Mouse (Mus musculus) heart, embryonic 10.5 days (tissue): Measurements from ENCODE around the gene Bfar. TPM values are rescaled to one million over a fixed set of nuclear protein-coding genes. Genes with fewer than 3 reads are reported as not detected.
A peak's percentile ranks its signal among the peaks of the same experiment; 100 is the strongest.
"Not testable (repeated sequence)": the region's sequence is repeated elsewhere in the genome, so short reads cannot be mapped to it uniquely, and the experiment has no call there.

Source experiments
- DNase-seq: peaks from one replicate; pipeline ENCODE4 v3.0.0-alpha.2; 2017; ENCODE audit warnings: low spot score
- H3K27ac ChIP-seq: fragments of 300-500 bp; sonication (generic); 2 replicates; pipeline ENCODE4 v1.5.1; 2016; ENCODE audit warnings: mild to moderate bottlenecking
- H3K27me3 ChIP-seq: fragments of 300-500 bp; sonication (generic); 2 replicates; pipeline ENCODE4 v1.6.1; 2016; ENCODE audit warnings: mild to moderate bottlenecking; ENCODE audit not compliant: poor library complexity, insufficient read depth, severe bottlenecking
- H3K36me3 ChIP-seq: fragments of 300-500 bp; sonication (generic); 2 replicates; pipeline ENCODE4 v1.6.1; 2016; ENCODE audit warnings: mild to moderate bottlenecking, moderate library complexity
- H3K4me1 ChIP-seq: fragments of 300-500 bp; sonication (generic); 2 replicates; pipeline ENCODE4 v1.6.1; 2016; ENCODE audit warnings: mild to moderate bottlenecking
- H3K4me3 ChIP-seq: fragments of 300-500 bp; sonication (generic); 2 replicates; pipeline ENCODE4 v1.5.1; 2016; ENCODE audit warnings: mild to moderate bottlenecking, moderate library complexity
- H3K9me3 ChIP-seq: fragments of 300-500 bp; sonication (generic); 2 replicates; pipeline ENCODE4 v1.6.1; 2016; ENCODE audit warnings: mild to moderate bottlenecking, moderate library complexity
- WGBS: fragments of 180-500 bp; shearing (Covaris S2); methylation state at CpG from one replicate; pipeline ENCODE4 v1.1.7; 2016; 5-methylcytosine and 5-hydroxymethylcytosine counted together
- polyA plus RNA-seq: library from polyadenylated mRNA; unstranded; fragments of >200 nt; fragmentation: Nextera tagmentation; extraction: Ambion mirVana; gene quantifications from 2 replicates; pipeline ENCODE4 v1.2.1, GENCODE M21; 2016

Bfar gene
- 31.2 and 33.2 TPM in 2 replicates for polyA plus RNA-seq

GRCm38 (mm10) chr16:13671685-13672385 is at the start of gene Bfar, which contains the start of gene 3110001I22Rik:
Gene Bfar, plus strand, starts transcription at chr16:13671858.
Gene 3110001I22Rik, plus strand, starts transcription at chr16:13671929.
- Histone ChIP-seq H3K27me3 (no peaks in the 10 kb centered on the region), H3K36me3 (peaks cover 6% of the 10 kb centered on the region), H3K4me1 (peaks cover 19% of the 10 kb centered on the region), H3K9me3 (no peaks in the 10 kb centered on the region), H3K27ac (peak within 1 kb of the TSS; percentile 91), H3K4me3 (peak within 1 kb of the TSS; percentile 98)
- under 1% methylated on average over 54 of the region's 54 CpGs for WGBS
- DNase-seq = peak; percentile 97

DNA sequence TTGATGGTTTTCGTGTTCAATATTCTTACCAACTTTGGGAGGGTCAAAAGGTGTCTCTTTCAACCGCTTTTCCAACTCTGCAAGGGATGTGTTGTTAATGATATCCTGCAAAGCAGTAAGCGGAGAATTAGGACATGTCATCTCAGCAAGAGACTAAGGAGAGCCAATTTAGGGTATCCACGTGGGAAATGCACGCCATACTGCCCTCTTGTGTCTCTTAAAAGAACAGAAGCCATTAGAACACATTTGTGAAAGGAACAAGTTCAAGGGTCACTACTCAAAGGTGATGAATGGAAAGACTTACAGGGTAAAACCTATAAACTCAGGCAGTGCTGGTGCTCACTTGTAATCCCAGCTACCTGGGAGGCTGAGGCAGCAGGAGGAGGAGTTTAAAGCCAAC is 43.3 kb upstream of the Bfar start:
- H3K36me3 ChIP-seq = peaks cover 64% of the 10 kb centered on the region
- no peaks in the 10 kb centered on the region for H3K4me1 ChIP-seq
- DNase-seq = no peak
- WGBS = 55% methylated on average over 5 of the region's 5 CpGs
- H3K9me3 ChIP-seq = no peaks in the 10 kb centered on the region
- H3K4me3 ChIP-seq = no peak overlapping the region
- H3K27me3 ChIP-seq = no peaks in the 10 kb centered on the region
- H3K27ac ChIP-seq = no peak overlapping the region

DNA sequence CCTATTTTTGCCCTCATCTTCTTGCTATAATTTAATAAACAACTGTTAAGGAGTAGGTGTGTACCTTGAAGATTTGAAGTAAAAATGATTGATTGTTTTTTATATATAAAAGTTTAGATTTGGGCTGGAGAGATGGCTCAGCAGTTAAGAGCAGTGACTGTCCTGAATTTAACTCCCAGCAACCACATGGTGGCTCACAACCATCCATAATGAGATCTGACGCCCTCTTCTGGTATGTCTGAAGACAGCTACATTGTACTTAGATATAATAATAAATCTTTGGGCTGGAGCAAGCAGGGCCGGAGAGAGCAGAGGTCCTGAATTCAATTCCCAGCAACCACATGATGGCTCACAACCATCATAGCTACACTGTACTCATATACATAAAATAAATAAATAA is 33.5 kb upstream of the Bfar start:
- DNase-seq, H3K9me3 ChIP-seq, H3K27ac ChIP-seq, H3K4me1 ChIP-seq, H3K4me3 ChIP-seq, H3K27me3 ChIP-seq: not testable (repeated sequence)
- WGBS = 61% methylated on average over 2 of the region's 2 CpGs
- peaks cover 58% of the 10 kb centered on the region for H3K36me3 ChIP-seq

DNA sequence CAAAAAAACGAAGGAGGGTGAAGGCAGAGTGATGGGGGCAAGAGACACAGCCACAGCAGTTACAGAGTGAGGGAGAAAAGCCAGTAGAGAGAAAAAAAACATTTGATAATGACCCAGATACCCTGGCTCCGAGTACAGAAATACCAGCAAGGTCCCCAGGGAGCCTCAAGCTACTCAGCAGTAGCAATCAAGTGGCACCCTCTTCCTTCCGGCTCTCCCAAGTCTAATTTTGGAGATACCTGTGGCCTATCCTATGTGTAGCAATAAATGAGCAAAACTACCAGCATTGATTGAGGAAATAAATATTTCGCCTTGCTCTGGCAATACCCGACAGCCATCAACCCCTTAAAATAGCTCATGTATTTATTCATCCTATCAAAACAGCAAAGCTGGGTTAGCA is 32.1 kb upstream of the Bfar start:
- 77% methylated on average over 5 of the region's 5 CpGs for WGBS
- Histone ChIP-seq H3K4me1 (no peaks in the 10 kb centered on the region), H3K36me3 (peaks cover 55% of the 10 kb centered on the region), H3K27ac (no peak overlapping the region), H3K4me3 (no peak overlapping the region), H3K27me3 (no peaks in the 10 kb centered on the region), H3K9me3 (no peaks in the 10 kb centered on the region)
- no peak for DNase-seq

DNA sequence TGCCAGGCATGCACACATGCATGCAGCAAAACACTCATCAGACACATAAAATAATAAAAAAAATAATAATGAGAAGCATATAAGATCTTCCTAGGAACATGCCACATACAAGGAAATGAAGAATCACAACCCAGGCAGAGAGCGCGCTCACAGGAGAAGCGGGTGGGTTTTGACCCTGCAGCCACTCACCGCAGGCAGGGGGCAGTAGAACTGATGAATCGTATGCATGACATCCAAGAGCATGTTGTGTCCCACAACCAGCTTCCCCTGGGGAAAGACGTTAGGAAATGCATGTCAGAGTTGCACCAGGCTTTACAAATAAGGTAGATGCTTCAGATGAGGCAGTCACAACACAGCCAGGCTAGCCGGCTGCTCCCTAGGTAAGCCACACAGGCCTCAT is 31.6 kb upstream of the Bfar start:
- Histone ChIP-seq H3K27me3 (no peaks in the 10 kb centered on the region), H3K9me3 (no peaks in the 10 kb centered on the region), H3K36me3 (peaks cover 53% of the 10 kb centered on the region), H3K27ac (no peak overlapping the region), H3K4me1 (no peaks in the 10 kb centered on the region), H3K4me3 (no peak overlapping the region)
- 74% methylated on average over 7 of the region's 7 CpGs for WGBS
- no peak for DNase-seq

DNA sequence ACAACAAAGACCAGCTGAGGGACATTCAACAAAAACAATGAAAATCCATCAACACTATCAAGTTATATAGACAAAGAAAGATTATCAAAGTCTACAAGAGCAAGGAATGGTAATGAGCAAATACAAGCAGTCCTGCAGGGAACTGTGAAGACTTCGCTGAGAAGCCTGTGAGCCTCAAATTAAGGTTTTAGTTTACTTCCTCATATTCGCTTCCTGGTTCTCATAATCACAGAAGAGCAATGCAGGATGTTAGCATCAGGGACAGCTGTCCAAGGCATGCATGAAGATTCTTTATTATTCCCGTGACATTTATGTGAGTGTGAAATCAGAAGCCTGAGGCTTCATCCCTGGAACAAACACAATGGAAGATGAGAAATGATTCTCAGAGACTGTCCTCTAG is 27.2 kb upstream of the Bfar start:
- no peaks in the 10 kb centered on the region for H3K4me1 ChIP-seq
- H3K36me3 ChIP-seq = peaks cover 62% of the 10 kb centered on the region
- no peak overlapping the region for H3K27ac ChIP-seq
- WGBS = 86% methylated on average over 3 of the region's 3 CpGs
- H3K27me3 ChIP-seq = no peaks in the 10 kb centered on the region
- no peak overlapping the region for H3K4me3 ChIP-seq
- H3K9me3 ChIP-seq = no peaks in the 10 kb centered on the region
- DNase-seq = no peak

DNA sequence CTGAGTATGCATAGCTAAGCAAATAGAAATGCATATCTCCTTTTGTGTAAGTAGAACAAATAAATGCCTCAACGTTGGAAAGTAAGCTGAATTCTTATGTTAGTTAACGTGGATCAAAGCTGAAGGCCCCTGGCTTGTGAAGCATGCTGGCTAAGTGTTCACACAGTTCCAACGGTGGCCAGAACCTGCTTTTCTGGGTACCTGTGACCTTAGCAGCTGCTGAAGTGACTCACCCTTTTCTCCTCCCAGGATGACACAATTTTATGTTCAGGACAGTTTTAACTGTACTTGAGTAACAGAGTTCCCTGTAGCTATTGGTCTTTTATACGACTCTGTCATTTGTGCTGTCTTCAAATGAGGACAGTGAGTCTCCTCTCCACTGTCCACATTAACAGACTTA is 25.7 kb upstream of the Bfar start:
- Histone ChIP-seq H3K27ac (no peak overlapping the region), H3K27me3 (no peaks in the 10 kb centered on the region), H3K4me1 (no peaks in the 10 kb centered on the region), H3K9me3 (no peaks in the 10 kb centered on the region), H3K4me3 (no peak overlapping the region), H3K36me3 (peaks cover 68% of the 10 kb centered on the region)
- no peak for DNase-seq
- WGBS = 87% methylated on average over 4 of the region's 4 CpGs

DNA sequence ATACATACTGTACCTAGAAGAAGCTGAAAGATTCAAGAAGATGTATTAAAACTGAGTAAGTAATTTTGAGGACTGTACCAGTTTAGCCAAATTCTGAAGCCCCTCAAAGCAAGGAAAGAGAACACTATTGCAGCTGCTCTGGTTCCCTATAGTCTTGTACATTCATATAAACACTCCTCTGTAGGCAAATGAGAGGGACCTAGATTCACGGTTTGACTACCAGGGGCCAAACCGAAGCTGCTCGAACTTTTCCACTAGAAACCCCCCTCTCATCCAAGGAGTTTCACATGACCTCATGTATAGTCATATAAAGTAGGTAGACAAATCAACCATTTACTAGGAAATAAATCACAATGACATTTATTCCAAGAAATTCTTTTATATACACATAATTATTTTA is 12.8 kb upstream of the Bfar start:
- Histone ChIP-seq H3K4me3 (no peak overlapping the region), H3K27ac (no peak overlapping the region), H3K9me3 (no peaks in the 10 kb centered on the region), H3K27me3 (no peaks in the 10 kb centered on the region), H3K36me3 (peaks cover 72% of the 10 kb centered on the region), H3K4me1 (no peaks in the 10 kb centered on the region)
- DNase-seq = no peak
- 86% methylated on average over 3 of the region's 3 CpGs for WGBS

- peaks cover 68% of the 10 kb centered on the region for H3K36me3 ChIP-seq
- H3K4me3 ChIP-seq = no peak overlapping the region
- no peaks in the 10 kb centered on the region for H3K4me1 ChIP-seq
- H3K27me3 ChIP-seq = no peaks in the 10 kb centered on the region
- 92% methylated on average over 9 of the region's 9 CpGs for WGBS
- no peak for DNase-seq
- H3K27ac ChIP-seq = no peak overlapping the region
- no peaks in the 10 kb centered on the region for H3K9me3 ChIP-seq
These were observed 10.9 kb upstream of the Bfar start for GRCm38 (mm10) chr16:13660736-13661135.

DNA sequence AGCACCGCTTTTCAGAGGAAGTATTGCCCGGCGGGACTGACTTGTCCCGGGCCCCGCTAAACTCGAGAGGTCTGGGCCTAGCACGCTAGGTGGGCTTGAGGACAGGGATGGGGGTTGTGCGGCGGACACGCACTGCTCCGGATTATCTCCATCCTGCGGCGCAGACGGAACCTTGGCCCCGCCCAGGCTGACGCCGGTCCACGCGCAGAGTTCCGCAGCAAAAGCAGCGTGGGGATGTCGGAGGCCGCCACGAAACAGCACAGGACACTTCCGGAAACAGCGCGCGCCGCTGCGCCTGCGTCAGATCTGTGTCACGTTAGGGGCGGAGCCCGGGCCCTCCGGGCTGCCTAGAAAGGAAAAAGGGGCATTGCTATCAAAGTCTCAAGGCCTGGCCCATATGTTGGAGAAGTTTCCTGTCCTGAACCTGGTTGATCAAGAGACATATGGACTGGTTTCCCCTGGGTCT is 3.7 kb upstream of the Bfar start, which contains the start of gene Parn:
Gene Parn, minus strand, starts transcription at position 293 of the 466 bp plus-strand sequence.
- Histone ChIP-seq H3K9me3 (no peaks in the 10 kb centered on the region), H3K4me1 (peaks cover 17% of the 10 kb centered on the region), H3K4me3 (peak within 1 kb of the TSS; percentile 73), H3K36me3 (peaks cover 18% of the 10 kb centered on the region), H3K27me3 (no peaks in the 10 kb centered on the region), H3K27ac (peak within 1 kb of the TSS; percentile 88)
- peak; percentile 96 for DNase-seq
- under 1% methylated on average over 35 of the region's 35 CpGs for WGBS

- peak overlapping the region; percentile 88 for H3K27ac ChIP-seq
- peaks cover 20% of the 10 kb centered on the region for H3K4me1 ChIP-seq
- WGBS = 70% methylated on average over 10 of the region's 10 CpGs
- peak overlapping the region; percentile 73 for H3K4me3 ChIP-seq
- peaks cover 12% of the 10 kb centered on the region for H3K36me3 ChIP-seq
- no peaks in the 10 kb centered on the region for H3K27me3 ChIP-seq
- DNase-seq = no peak
- H3K9me3 ChIP-seq = no peaks in the 10 kb centered on the region
These were observed 3.1 kb upstream of the Bfar start for GRCm38 (mm10) chr16:13668402-13669108.

DNA sequence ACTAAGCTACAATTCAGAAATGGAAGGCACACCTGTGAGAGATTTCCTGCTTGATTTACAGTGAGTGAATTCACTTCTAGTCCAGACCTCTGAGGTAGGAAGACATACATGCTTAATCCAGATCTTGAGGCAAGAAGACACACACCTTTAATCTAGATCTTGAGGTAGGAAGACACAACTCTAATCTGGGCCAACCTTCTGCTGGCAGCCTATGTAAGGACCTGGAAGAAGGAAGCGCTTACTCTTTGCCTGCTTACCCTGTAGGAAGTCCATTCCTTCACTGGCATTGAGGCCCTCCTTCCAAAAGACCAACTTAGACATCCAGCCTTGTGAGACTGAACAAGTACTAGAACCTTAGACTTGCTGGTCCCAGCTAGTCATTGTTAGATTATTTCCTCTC is 2.4 kb upstream of the Bfar start:
- WGBS = 100% methylated on average over 1 of the region's 1 CpGs
- no peaks in the 10 kb centered on the region for H3K27me3 ChIP-seq
- H3K4me1 ChIP-seq = peaks cover 20% of the 10 kb centered on the region
- no peak overlapping the region for H3K4me3 ChIP-seq
- H3K36me3 ChIP-seq = peaks cover 9% of the 10 kb centered on the region
- no peak for DNase-seq
- H3K9me3 ChIP-seq = no peaks in the 10 kb centered on the region
- no peak overlapping the region for H3K27ac ChIP-seq

- 64% methylated on average over 5 of the region's 5 CpGs for WGBS
- DNase-seq, H3K27me3 ChIP-seq, H3K36me3 ChIP-seq, H3K27ac ChIP-seq, H3K9me3 ChIP-seq: not testable (repeated sequence)
- Histone ChIP-seq H3K4me3 (0 out of 2 replicates have a peak overlapping the region, but pooled peaks have one; percentile 98), H3K4me1 (peaks cover 20% of the 10 kb centered on the region)
These were observed 762 bp upstream of the Bfar start for GRCm38 (mm10) chr16:13670896-13671295.
